ENCODE assay signal across 21 mouse cellular contexts in genomic region chr12:71319536-71319935, GRCm38 (mm10). TPM values are rescaled to one million over a fixed set of nuclear protein-coding genes. Genes with fewer than 3 reads are reported as not detected.
DNase-seq lines count a peak whose midpoint lies in the region; TF ChIP-seq lines count a peak whose summit lies in the region.
"Had no signal": no experiment of that assay in that cellular context is flagged by ENCODE, and none has a peak within 500 bp of the region (broad histone marks: within the 10 kb centered on the region; RNA-seq: fewer than 3 reads in every experiment).

No protein-coding gene starts in this region.

- H3K27ac ChIP-seq in testis, adult 2 months (ENCODE audit: control insufficient read depth, insufficient read depth, low read depth, low read length), result no peak overlapping the region
- H3K27ac ChIP-seq: embryonic facial prominence, embryonic 10.5 days; embryonic facial prominence, embryonic 12.5 days; forebrain, embryonic 13.5 days; forebrain, embryonic 15.5 days had no signal

- peak overlapping the region; percentile 43 for H3K4me3 ChIP-seq in testis, adult 2 months (ENCODE audit: control insufficient read depth, low read depth, low read length)
- H3K4me3 ChIP-seq: embryonic facial prominence, embryonic 10.5 days; embryonic facial prominence, embryonic 12.5 days; forebrain, embryonic 13.5 days; forebrain, embryonic 15.5 days had no signal

- H3K4me1 ChIP-seq in testis, adult 2 months (ENCODE audit: control insufficient read depth, insufficient read depth, low read length), result peaks cover 4% of the 10 kb centered on the region
- H3K4me1 ChIP-seq: embryonic facial prominence, embryonic 10.5 days; embryonic facial prominence, embryonic 12.5 days; forebrain, embryonic 13.5 days; forebrain, embryonic 15.5 days had no signal

- no peak for TF ChIP-seq POLR2A in testis, adult 2 months (IDR thresholded peaks at IDR 0.05; ENCODE audit: control insufficient read depth, low read depth, low read length)

- no peak for TF ChIP-seq CTCF in testis, adult 2 months (IDR thresholded peaks at IDR 0.05; ENCODE audit: control insufficient read depth, insufficient read depth, insufficient replicate concordance, low read depth, low read length)

- DNase-seq in cerebellum, adult 18-20 months, result peak; percentile 15 to 26
- no peak for DNase-seq in cerebellum, adult 9-11 months
- peak; percentile 45 to 59 for DNase-seq in cerebellum, postnatal 14 days
- no peak for DNase-seq in cerebellum, adult 11 months
- no peak for DNase-seq in testis, postnatal 10 days (ENCODE audit: low spot score)
- DNase-seq: adrenal gland, adult 8-10 months; adrenal gland, postnatal 14 days; adrenal gland, postnatal 36 days; B cell, adult 2 months; cerebellum, adult 11-12 months; cerebellum, adult 8-10 months; forebrain, postnatal 0 days had no signal

- no peaks in the 10 kb centered on the region for H3K27me3 ChIP-seq in testis, adult 2 months (ENCODE audit: control insufficient read depth, insufficient read depth, low read length)
- H3K27me3 ChIP-seq: CH12.LX; embryonic facial prominence, embryonic 12.5 days; forebrain, embryonic 13.5 days; forebrain, embryonic 15.5 days; Patski had no signal

- no peaks in the 10 kb centered on the region for H3K36me3 ChIP-seq in testis, adult 2 months (ENCODE audit: control insufficient read depth, insufficient read depth, low read length)
- H3K36me3 ChIP-seq: G1E had no signal

RNA-seq across cellular contexts. Expression of gene Dact1, which starts 9.9 kb away (rescaled TPM):
- 4.3 and 4.9 TPM in 2 replicates for polyA plus RNA-seq in testis, adult 2 months (2012; rRNA removed)
- polyA plus RNA-seq: CD4-positive, CD25-positive, alpha-beta regulatory T cell, adult 4 months had no signal

Comparison
In these comparisons a context has a peak if more than half of its experiments do, and no peak if none do; other contexts are left out.
1. DNase-seq: peak in cerebellum, adult 18-20 months (2 of 2) and cerebellum, postnatal 14 days (2 of 2); none in cerebellum, adult 9-11 months (single experiment), cerebellum, adult 11 months (single experiment) and testis, postnatal 10 days (single experiment).